Mouse (Mus musculus): Measurements from ENCODE around the gene Ahdc1. TPM values are rescaled to one million over a fixed set of nuclear protein-coding genes. Genes with fewer than 3 reads are reported as not detected.
A peak's percentile ranks its signal among the peaks of the same experiment; 100 is the strongest.
"Not testable (repeated sequence)": the region's sequence is repeated elsewhere in the genome, so short reads cannot be mapped to it uniquely, and the experiment has no call there.

Ahdc1 gene
- polyA plus RNA-seq, 1 experiment from 2014 or later, result 10.5 TPM

DNA sequence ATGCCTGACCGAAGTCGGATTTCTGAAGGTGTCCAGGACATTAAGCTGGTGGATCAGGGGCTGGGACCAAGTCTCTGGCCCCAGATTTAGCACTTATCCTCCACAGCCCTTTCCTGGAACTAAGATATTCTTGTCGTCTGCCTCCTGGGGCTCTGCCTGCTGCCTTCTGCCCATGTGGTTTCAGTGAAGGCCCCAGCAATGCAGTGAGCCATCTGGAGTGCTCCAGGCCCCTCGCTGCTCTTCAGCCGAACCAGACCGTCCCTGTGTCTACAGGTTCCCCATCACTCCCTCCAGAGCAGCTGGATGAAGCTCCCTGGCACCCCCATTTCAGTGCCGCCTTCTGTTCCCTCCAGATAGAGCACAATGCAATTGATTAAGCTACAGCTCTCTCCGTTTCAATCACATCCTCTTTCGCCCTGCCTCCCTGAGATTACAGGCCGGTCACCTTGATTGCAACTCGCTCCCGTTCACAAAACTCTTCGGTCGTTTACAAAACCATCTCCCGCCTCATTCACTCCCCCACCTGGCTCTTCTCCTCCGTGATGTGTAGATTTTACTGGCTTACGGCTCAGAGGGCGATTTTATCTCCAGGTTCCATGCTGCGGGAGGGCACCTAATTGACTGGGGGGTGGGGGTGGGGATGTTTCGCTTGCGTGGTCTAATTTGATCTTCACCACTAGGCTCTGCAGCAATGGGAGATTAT is 7.6 kb upstream of the Ahdc1 start:
- peaks cover 19% of the 10 kb centered on the region for H3K4me1 ChIP-seq (ENCODE audit: control insufficient read depth, insufficient read depth, low read length)
- no peak overlapping the region for H3K9ac ChIP-seq (ENCODE audit: low read length)
- H3K27ac ChIP-seq (replicated peaks; ENCODE audit: low read depth, low read length), result no peak overlapping the region
- no peak overlapping the region for H3K4me3 ChIP-seq (ENCODE audit: low read depth, low read length)
- whole genome bisulfite sequencing, result 33% methylated on average over 21 of the region's 21 CpGs
- DNase-seq (ENCODE audit: low spot score) (no peak), ATAC-seq (ENCODE audit: insufficient number of reproducible peaks, low FRiP score, low TSS enrichment, low read depth) (no peak)
- H3K9me3 ChIP-seq (ENCODE audit: control insufficient read depth, low read length), result no peaks in the 10 kb centered on the region
- H3K27me3 ChIP-seq (ENCODE audit: control insufficient read depth, insufficient read depth, low read length), result no peaks in the 10 kb centered on the region
- no peak overlapping the region for H3K4me2 ChIP-seq (ENCODE audit: low read depth, severe bottlenecking)
- H3K36me3 ChIP-seq (ENCODE audit: control insufficient read depth, insufficient read depth, low read length), result no peaks in the 10 kb centered on the region

- Histone ChIP-seq H3K27ac (replicated peaks; ENCODE audit: low read depth, low read length) (no peak overlapping the region), H3K4me2 (ENCODE audit: low read depth, severe bottlenecking) (no peak overlapping the region), H3K4me1 (ENCODE audit: control insufficient read depth, insufficient read depth, low read length) (peaks cover 22% of the 10 kb centered on the region), H3K27me3 (ENCODE audit: control insufficient read depth, insufficient read depth, low read length) (no peaks in the 10 kb centered on the region), H3K4me3 (ENCODE audit: low read depth, low read length) (no peak overlapping the region), H3K36me3 (ENCODE audit: control insufficient read depth, insufficient read depth, low read length) (no peaks in the 10 kb centered on the region), H3K9me3 (ENCODE audit: control insufficient read depth, low read length) (no peaks in the 10 kb centered on the region), H3K9ac (ENCODE audit: low read length) (no peak overlapping the region)
- DNase-seq (ENCODE audit: low spot score) (peak; percentile 86), ATAC-seq (ENCODE audit: insufficient number of reproducible peaks, low FRiP score, low TSS enrichment, low read depth) (no peak)
- 9% methylated on average over 3 of the region's 3 CpGs for WGBS
These were observed 5.8 kb upstream of the Ahdc1 start for GRCm38 (mm10) chr4:133005233-133005632.

DNA sequence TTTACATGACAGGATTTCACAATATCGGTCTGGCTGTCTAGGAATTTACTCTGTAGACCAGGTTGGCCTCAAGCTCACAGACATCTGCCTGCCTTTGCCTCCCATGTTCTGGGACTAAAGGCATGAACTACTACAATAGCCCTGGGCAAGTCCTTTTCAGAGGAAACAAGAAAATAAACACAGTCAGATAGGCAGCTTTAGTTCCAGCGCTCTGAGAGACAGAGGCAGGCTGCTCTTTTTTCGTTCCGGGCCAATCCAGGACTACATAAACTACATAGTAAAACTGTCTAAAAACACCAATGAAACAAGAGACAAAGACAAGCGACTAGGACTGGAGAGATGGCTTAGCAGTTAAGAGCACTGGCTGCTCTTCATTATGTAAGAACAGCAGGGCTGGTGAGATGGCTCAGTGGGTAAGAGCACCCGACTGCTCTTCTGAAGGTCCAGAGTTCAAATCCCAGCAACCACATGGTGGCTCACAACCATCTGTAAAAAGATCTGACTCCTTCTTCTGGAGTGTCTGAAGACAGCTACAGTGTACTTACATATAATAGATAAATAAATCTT is 5.1 kb upstream of the Ahdc1 start:
- not testable (repeated sequence) for H3K9me3 ChIP-seq (ENCODE audit: control insufficient read depth, low read length); ATAC-seq (ENCODE audit: insufficient number of reproducible peaks, low FRiP score, low TSS enrichment, low read depth); H3K9ac ChIP-seq (ENCODE audit: low read length); H3K27me3 ChIP-seq (ENCODE audit: control insufficient read depth, insufficient read depth, low read length); DNase-seq (ENCODE audit: low spot score); H3K4me2 ChIP-seq (ENCODE audit: low read depth, severe bottlenecking); H3K27ac ChIP-seq (replicated peaks; ENCODE audit: low read depth, low read length); H3K4me3 ChIP-seq (ENCODE audit: low read depth, low read length); H3K36me3 ChIP-seq (ENCODE audit: control insufficient read depth, insufficient read depth, low read length)
- H3K4me1 ChIP-seq (ENCODE audit: control insufficient read depth, insufficient read depth, low read length), result peaks cover 25% of the 10 kb centered on the region
- WGBS, result 39% methylated on average over 6 of the region's 6 CpGs

- no peak for ATAC-seq (ENCODE audit: insufficient number of reproducible peaks, low FRiP score, low TSS enrichment, low read depth)
- peak; percentile 44 for DNase-seq (ENCODE audit: low spot score)
- Histone ChIP-seq H3K36me3 (ENCODE audit: control insufficient read depth, insufficient read depth, low read length) (no peaks in the 10 kb centered on the region), H3K27ac (replicated peaks; ENCODE audit: low read depth, low read length) (peak overlapping the region; percentile 30; the same call in 1 of the 2 replicates), H3K9ac (ENCODE audit: low read length) (0 out of 2 replicates have a peak overlapping the region, but pooled peaks have one; percentile 28), H3K27me3 (ENCODE audit: control insufficient read depth, insufficient read depth, low read length) (no peaks in the 10 kb centered on the region), H3K4me2 (ENCODE audit: low read depth, severe bottlenecking) (peak overlapping the region; percentile 23; the same call in 1 of the 2 replicates), H3K9me3 (ENCODE audit: control insufficient read depth, low read length) (no peaks in the 10 kb centered on the region), H3K4me1 (ENCODE audit: control insufficient read depth, insufficient read depth, low read length) (peaks cover 24% of the 10 kb centered on the region), H3K4me3 (ENCODE audit: low read depth, low read length) (no peak overlapping the region)
- WGBS, result 17% methylated on average over 15 of the region's 15 CpGs
These were observed 3.3 kb upstream of the Ahdc1 start for GRCm38 (mm10) chr4:133007513-133008380.

DNA sequence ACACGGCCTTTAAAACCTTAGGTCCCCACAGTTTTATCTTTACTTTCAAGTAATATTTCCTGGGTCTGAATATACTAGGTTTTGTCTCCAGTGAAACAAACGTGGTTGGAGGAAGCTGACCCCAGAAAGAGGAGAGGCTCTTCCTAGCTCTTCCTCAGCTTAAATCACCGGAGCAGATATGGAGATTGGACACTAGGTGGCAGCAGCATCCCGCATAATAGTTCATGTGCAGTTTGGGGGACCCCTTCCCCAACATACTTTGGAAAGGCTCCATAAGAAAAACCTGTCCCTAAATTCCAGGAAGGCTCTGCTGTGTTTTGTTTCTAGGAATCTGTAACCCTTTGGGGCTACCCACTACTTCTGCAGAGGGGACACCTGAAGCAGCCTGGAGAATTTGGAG is 1.9 kb upstream of the Ahdc1 start:
- DNase-seq (ENCODE audit: low spot score), result peak; percentile 80
- H3K27me3 ChIP-seq (ENCODE audit: control insufficient read depth, insufficient read depth, low read length), result no peaks in the 10 kb centered on the region
- no peak overlapping the region for H3K4me2 ChIP-seq (ENCODE audit: low read depth, severe bottlenecking)
- H3K27ac ChIP-seq (replicated peaks; ENCODE audit: low read depth, low read length), result no peak overlapping the region
- H3K4me3 ChIP-seq (ENCODE audit: low read depth, low read length), result no peak overlapping the region
- WGBS, result 0% methylated on average over 4 of the region's 4 CpGs
- no peaks in the 10 kb centered on the region for H3K36me3 ChIP-seq (ENCODE audit: control insufficient read depth, insufficient read depth, low read length)
- H3K9ac ChIP-seq (ENCODE audit: low read length), result no peak overlapping the region
- no peaks in the 10 kb centered on the region for H3K9me3 ChIP-seq (ENCODE audit: control insufficient read depth, low read length)
- peaks cover 29% of the 10 kb centered on the region for H3K4me1 ChIP-seq (ENCODE audit: control insufficient read depth, insufficient read depth, low read length)
- no peak for ATAC-seq (ENCODE audit: insufficient number of reproducible peaks, low FRiP score, low TSS enrichment, low read depth)

DNA sequence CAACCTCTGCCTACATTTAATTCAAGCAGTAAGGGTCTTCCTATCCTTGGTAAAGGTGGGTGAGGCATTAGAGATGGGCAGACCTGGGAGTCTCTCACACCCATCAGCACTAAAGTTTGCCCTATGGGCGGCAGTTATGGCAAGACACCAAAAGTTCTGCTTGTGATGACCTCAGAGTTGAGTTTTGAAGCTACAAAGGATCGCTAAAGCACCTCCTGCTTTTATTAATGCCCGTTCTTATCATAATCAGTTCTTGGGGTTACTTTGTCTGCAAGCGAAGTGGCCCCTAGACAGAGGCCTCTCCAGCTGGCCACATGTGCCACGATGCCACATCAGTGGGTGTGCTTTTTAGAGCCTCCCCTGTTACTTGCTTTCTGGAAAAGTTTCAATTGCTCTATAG is 1.4 kb upstream of the Ahdc1 start:
- H3K9ac ChIP-seq (ENCODE audit: low read length), result no peak overlapping the region
- no peaks in the 10 kb centered on the region for H3K9me3 ChIP-seq (ENCODE audit: control insufficient read depth, low read length)
- WGBS, result 66% methylated on average over 5 of the region's 5 CpGs
- H3K4me3 ChIP-seq (ENCODE audit: low read depth, low read length), result no peak overlapping the region
- no peak for ATAC-seq (ENCODE audit: insufficient number of reproducible peaks, low FRiP score, low TSS enrichment, low read depth)
- H3K4me2 ChIP-seq (ENCODE audit: low read depth, severe bottlenecking), result no peak overlapping the region
- no peaks in the 10 kb centered on the region for H3K36me3 ChIP-seq (ENCODE audit: control insufficient read depth, insufficient read depth, low read length)
- DNase-seq (ENCODE audit: low spot score), result no peak
- H3K4me1 ChIP-seq (ENCODE audit: control insufficient read depth, insufficient read depth, low read length), result peaks cover 34% of the 10 kb centered on the region
- no peak overlapping the region for H3K27ac ChIP-seq (replicated peaks; ENCODE audit: low read depth, low read length)
- no peaks in the 10 kb centered on the region for H3K27me3 ChIP-seq (ENCODE audit: control insufficient read depth, insufficient read depth, low read length)

DNA sequence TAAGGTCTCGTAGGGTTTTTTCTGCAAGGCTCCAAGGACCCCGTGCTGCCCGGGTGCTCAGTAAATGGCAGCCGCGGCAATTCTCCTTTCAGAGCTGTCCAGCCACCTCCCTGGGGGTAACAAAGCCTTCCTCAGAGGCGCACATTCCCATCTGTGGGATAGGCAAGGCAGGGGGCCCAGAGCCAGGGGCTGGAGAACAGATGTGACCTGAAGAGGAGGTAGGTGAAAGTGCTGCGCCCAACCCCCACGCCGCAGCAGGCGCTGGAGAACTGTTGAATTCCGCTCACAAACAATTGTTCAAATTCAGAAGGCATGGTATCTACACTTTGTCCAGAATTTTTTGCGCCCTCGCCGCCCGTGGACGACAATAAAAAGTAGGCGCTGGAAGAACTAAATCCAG is 449 bp upstream of the Ahdc1 start:
- WGBS, result under 1% methylated on average over 17 of the region's 17 CpGs
- Histone ChIP-seq H3K4me3 (ENCODE audit: low read depth, low read length) (peak overlapping the region; percentile 98), H3K9me3 (ENCODE audit: control insufficient read depth, low read length) (no peaks in the 10 kb centered on the region), H3K27ac (replicated peaks; ENCODE audit: low read depth, low read length) (0 out of 2 replicates have a peak overlapping the region, but pooled peaks have one; percentile 14), H3K4me1 (ENCODE audit: control insufficient read depth, insufficient read depth, low read length) (peaks cover 44% of the 10 kb centered on the region), H3K4me2 (ENCODE audit: low read depth, severe bottlenecking) (peak overlapping the region; percentile 97), H3K9ac (ENCODE audit: low read length) (peak overlapping the region; percentile 99), H3K36me3 (ENCODE audit: control insufficient read depth, insufficient read depth, low read length) (no peaks in the 10 kb centered on the region), H3K27me3 (ENCODE audit: control insufficient read depth, insufficient read depth, low read length) (no peaks in the 10 kb centered on the region)
- no peak for ATAC-seq (ENCODE audit: insufficient number of reproducible peaks, low FRiP score, low TSS enrichment, low read depth)
- DNase-seq (ENCODE audit: low spot score), result peak; percentile 72

Data from limb, embryonic 11.5 days (tissue).